Mouse (Mus musculus) liver, postnatal 0 days (tissue): ENCODE measurements around the gene Gm20388.

Source experiments
- CTCF ChIP-seq: sonication (generic); IDR thresholded peaks from 2 replicates; pipeline ENCODE4 v1.5.1; 2016; ENCODE audit warnings: antibody characterized with exemption, low read depth
- EP300 ChIP-seq: IDR thresholded peaks from 2 replicates; pipeline ENCODE4 v1.6.1; 2016; ENCODE audit warnings: antibody characterized with exemption, low read depth, mild to moderate bottlenecking

DNA sequence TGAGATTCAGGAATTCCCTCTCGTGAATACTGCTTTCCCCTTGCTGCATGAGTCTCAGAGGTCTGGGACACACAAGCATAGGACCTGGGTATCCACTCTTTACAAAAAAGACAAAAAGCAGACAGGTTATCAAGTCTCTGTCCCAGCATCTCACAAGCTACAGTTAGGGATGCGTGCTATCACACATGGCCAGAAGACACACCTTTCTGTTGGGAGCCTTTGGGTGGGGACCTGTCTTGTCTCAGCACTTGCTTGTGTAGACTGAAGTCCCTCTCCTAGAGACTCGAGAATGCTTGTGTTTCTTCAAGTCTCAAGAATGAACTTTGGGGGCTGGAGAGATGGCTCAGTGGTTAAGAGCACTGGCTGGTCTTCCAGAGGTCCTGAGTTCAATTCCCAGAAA lies 2002.2 kb downstream of the Gm20388 start:
- TF ChIP-seq CTCF: no peak
- TF ChIP-seq EP300: no peak
